Mouse (Mus musculus) hindbrain, embryonic 10.5 days (tissue): Measurements from ENCODE around the gene Csf3. TPM values are rescaled to one million over a fixed set of nuclear protein-coding genes. Genes with fewer than 3 reads are reported as not detected.
A peak's percentile ranks its signal among the peaks of the same experiment; 100 is the strongest.

Experiments used
- DNase-seq: peaks from one replicate; pipeline ENCODE4 v3.0.0-alpha.2; 2017; ENCODE audit warnings: low spot score
- H3K27ac ChIP-seq: fragments of 300-500 bp; sonication (generic); 2 replicates; pipeline ENCODE4 v1.5.1; 2016; ENCODE audit warnings: mild to moderate bottlenecking, moderate library complexity
- H3K27me3 ChIP-seq: fragments of 300-500 bp; sonication (generic); 2 replicates; pipeline ENCODE4 v1.6.1; 2016; ENCODE audit warnings: mild to moderate bottlenecking; ENCODE audit not compliant: poor library complexity, insufficient read depth, severe bottlenecking
- H3K36me3 ChIP-seq: fragments of 300-500 bp; sonication (generic); 2 replicates; pipeline ENCODE4 v1.6.1; 2016; ENCODE audit warnings: mild to moderate bottlenecking, moderate library complexity
- H3K4me1 ChIP-seq: fragments of 300-500 bp; sonication (generic); replicated peaks from 2 replicates; pipeline ENCODE4 v1.6.1; 2016; ENCODE audit warnings: mild to moderate bottlenecking
- H3K4me3 ChIP-seq: fragments of 300-500 bp; sonication (generic); 2 replicates; pipeline ENCODE4 v1.5.1; 2016; ENCODE audit warnings: mild to moderate bottlenecking, moderate library complexity
- H3K9me3 ChIP-seq: fragments of 300-500 bp; sonication (generic); 2 replicates; pipeline ENCODE4 v1.6.1; 2016; ENCODE audit warnings: mild to moderate bottlenecking, moderate library complexity
- WGBS: fragments of 180-500 bp; shearing (Covaris S2); methylation state at CpG from one replicate; pipeline ENCODE4 v1.1.7; 2016; 5-methylcytosine and 5-hydroxymethylcytosine counted together
- polyA plus RNA-seq: library from polyadenylated mRNA; unstranded; fragments of >200 nt; fragmentation: Nextera tagmentation; extraction: Ambion mirVana; gene quantifications from 2 replicates; pipeline ENCODE4 v1.2.1, GENCODE M21; 2016

Csf3 gene
- polyA plus RNA-seq, 1 experiment from 2014 or later = not detected

DNA sequence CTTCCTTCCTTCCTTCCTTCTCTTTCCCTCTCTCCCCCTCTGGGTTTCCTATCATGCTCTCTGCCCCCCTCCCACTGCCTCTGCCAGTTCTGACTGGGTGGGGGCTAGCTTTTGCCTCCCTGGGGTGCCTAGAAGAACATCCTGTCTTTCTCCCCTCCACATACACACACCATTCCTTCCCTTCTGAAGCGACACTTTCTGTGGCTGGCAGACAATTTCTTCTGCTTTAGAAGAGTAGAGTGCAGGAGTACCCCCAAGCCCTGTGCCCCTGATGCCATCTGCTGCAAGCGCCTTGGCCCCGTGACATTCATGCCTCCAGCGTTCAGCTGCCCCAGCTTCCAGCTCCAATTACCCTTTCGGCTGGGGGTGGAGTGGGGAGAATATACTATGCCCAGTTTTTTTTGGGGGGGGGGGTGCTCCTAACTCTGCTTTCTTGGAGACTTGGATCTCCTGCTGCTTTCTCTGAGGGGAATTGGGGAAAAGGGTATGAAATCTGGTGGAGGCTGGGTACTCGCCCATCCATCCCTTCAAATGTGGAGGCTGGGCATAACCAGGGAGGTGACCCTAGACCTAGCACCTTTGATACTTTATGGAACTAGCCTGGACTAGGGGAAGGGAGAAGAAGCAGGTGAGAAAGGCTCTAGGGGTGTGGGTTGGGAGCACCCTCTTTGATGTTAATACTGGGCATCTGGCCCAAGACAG lies 46.9 kb downstream of the Csf3 start:
- no peak for DNase-seq
- WGBS = 30% methylated on average over 6 of the region's 6 CpGs
- H3K4me3 ChIP-seq = peak overlapping the region; percentile 42
- no peaks in the 10 kb centered on the region for H3K36me3 ChIP-seq
- peaks cover 96% of the 10 kb centered on the region for H3K4me1 ChIP-seq
- H3K27ac ChIP-seq = peak overlapping the region; percentile 74
- H3K27me3 ChIP-seq = peaks cover 5% of the 10 kb centered on the region; the same call in 1 of the 2 replicates
- no peaks in the 10 kb centered on the region for H3K9me3 ChIP-seq

DNA sequence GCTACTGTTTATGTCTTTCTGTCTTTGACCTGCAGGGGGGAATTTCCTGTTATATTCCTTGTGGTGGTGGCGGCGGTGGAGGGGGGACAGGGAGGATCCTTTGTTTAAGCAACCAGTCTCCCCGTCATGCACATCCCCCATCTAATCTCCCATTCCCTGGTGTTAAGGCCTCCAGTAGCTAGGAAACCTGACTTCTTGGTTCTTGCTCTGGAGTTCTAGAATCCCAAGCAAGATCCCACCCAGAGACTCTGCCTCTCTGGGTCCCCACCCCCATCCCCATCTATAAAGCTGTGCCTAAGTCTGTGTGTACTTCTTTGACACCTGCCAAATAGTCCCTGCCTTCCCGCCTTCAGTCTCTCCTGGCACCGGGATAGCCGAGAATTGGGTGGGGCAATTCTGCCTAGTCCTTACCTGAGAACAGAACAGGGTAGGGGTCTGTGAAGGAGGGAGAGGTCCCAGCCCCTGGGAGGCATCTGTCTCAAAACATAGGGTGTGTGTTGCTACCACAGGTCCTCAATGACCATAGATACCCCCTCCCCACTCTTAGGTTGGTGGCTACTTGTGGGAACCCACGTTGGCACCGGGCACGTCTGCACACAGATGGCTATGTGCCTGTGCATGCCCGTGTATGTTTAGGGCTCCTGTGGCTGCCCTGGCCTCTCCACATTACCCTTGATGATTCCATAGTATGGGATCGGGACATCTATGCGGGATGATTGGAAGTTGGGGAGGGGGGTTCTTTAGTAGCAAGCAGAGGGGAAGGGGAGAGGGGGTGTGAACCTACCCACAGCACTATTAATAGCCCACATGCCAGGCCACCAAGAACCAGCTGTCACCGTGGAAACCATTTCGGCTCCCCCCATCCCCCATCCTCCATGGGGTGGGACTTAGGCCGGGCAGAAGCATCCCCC lies 47.7 kb downstream of the Csf3 start:
- peaks cover 7% of the 10 kb centered on the region; the same call in 1 of the 2 replicates for H3K36me3 ChIP-seq
- H3K27me3 ChIP-seq = peaks cover 5% of the 10 kb centered on the region; the same call in 1 of the 2 replicates
- peak overlapping the region; percentile 74 for H3K27ac ChIP-seq
- DNase-seq = no peak
- 25% methylated on average over 15 of the region's 15 CpGs for WGBS
- peak overlapping the region; percentile 42 for H3K4me3 ChIP-seq
- H3K9me3 ChIP-seq = no peaks in the 10 kb centered on the region
- peaks cover 94% of the 10 kb centered on the region for H3K4me1 ChIP-seq

DNA sequence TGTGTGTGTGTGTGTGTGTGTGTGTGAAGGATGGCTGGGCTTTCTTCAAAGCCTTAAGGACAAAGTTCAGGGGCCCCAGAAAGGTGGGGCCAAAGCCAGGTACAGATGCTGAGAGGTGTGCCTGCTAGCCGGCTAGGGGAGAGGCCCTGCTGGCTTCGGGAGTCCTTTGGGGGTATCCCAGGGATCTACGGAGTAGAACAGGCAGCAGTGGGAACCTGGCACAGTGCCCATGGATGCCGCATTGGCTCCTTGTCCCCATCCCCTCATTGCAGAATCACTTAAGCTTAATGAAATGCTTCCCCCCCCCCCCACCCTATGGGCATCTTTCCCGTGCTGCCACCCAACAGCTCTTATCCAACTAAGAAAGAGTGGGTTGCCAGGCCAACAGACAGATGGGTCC lies 48.7 kb downstream of the Csf3 start:
- WGBS = 44% methylated on average over 5 of the region's 5 CpGs
- H3K9me3 ChIP-seq = no peaks in the 10 kb centered on the region

DNA sequence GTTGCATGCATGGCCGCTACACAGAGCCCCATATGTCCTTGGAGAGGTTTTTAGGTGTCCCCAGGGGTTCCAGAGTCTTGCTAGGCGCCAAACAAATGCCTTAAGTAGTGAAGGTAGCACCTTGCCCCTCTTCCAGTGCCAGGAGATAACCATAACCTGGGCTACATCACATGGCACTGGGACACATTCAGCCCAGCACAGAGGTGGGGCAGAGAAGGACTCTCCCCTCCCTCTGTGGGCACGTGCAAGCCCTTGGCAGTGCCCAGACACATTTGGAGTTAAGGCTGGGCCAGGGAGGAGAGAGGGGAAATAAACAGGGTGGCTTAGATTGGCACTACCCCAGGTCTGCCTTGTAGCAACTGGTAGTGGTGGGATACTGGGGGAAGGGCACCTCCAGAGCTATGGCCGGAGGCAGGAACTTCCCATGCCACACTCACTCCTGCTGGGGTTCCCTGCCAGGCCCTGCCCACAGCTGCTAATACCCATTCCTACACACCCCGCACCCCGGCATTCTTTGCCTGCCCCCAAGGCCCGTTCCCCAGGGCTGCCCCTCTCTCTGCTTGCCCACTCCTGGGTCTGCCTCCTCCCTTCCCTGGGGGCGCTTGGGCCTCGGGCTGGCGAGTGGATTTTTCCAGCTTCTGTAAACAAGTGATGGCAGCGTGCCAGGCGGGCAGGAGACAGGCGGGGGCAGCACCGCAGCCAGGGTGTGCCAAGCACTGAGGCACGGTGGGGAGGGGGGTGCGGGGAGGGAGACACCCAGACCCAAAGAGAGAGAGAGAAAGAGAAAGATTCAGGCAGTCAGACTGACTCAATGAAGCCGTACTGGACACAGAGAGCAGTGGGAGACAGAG lies 49.5 kb downstream of the Csf3 start:
- 45% methylated on average over 17 of the region's 17 CpGs for WGBS
- H3K27ac ChIP-seq = peak overlapping the region; percentile 74
- H3K4me1 ChIP-seq = peaks cover 91% of the 10 kb centered on the region
- H3K9me3 ChIP-seq = no peaks in the 10 kb centered on the region
- peak overlapping the region; percentile 11; the same call in 1 of the 2 replicates for H3K4me3 ChIP-seq
- no peak for DNase-seq
- peaks cover 14% of the 10 kb centered on the region for H3K36me3 ChIP-seq
- peaks cover 5% of the 10 kb centered on the region; the same call in 1 of the 2 replicates for H3K27me3 ChIP-seq

More for the DNA sequence above, 48.7 kb downstream of the Csf3 start:
- no peak for DNase-seq
- H3K4me3 ChIP-seq = peak overlapping the region; percentile 42
- peaks cover 94% of the 10 kb centered on the region for H3K4me1 ChIP-seq
- peaks cover 14% of the 10 kb centered on the region for H3K36me3 ChIP-seq
- H3K27me3 ChIP-seq = peaks cover 5% of the 10 kb centered on the region; the same call in 1 of the 2 replicates
- H3K27ac ChIP-seq = peak overlapping the region; percentile 74

DNA sequence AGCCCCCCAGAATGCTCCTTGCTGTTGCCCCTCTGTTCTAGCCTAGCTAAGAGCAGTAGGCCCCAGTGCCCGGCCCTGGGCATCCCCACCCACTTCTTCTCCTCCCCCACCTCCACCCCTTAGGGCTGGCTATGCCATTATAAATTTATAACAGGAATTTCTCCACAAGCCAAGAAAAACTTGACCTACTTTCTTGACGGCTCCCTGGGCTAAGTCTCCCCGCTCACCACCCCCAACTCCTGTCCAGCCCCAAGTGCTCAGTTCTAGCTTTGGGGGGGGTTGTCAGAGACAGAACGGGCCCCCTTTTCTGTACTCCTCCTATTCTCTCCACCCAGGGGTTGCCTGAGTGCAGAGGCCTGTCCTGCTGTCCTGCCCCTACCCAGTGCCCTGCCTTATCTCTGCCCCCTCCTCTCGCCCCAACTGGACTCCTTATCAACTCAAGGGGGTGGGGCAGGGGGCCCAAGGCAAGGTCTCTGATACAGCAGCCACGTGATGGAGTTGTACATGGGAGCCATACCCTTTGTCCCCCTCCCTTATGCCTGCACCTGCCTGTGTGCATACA lies 50.2 kb downstream of the Csf3 start:
- Histone ChIP-seq H3K4me1 (peaks cover 88% of the 10 kb centered on the region), H3K27me3 (peaks cover 2% of the 10 kb centered on the region; the same call in 1 of the 2 replicates), H3K9me3 (no peaks in the 10 kb centered on the region), H3K36me3 (peaks cover 14% of the 10 kb centered on the region), H3K27ac (peak overlapping the region; percentile 74), H3K4me3 (peak overlapping the region; percentile 11; the same call in 1 of the 2 replicates)
- WGBS = 41% methylated on average over 6 of the region's 6 CpGs
- no peak for DNase-seq

DNA sequence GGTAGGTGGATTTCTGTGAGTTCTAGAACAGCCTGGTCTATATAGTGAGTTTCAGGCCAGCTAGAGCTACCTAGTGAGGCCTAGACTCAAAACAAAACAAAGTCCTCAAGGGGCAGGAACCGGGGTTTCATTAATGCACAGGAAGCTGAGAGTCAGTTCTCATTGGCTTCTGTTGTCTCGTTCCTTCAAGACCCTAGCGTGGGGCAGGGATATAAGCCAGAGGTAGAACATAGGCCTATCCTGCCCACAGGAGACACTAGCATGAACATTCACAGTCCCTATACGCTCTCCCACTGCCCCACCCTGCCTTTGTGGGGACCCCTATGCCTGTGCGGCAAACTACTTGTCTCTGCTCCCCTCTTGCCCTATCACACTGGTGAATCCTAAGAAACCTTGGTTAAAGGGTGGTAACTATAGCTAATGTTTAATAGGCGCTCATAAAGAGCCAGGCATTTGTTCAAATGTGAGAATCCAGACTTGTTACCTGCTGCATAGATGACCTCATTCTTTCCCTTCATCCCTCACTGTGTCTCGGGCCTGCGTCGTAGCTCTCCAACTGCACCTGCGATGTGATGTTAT lies 51.6 kb downstream of the Csf3 start:
- peaks cover 25% of the 10 kb centered on the region for H3K36me3 ChIP-seq
- no peaks in the 10 kb centered on the region for H3K27me3 ChIP-seq
- H3K4me1 ChIP-seq = peaks cover 74% of the 10 kb centered on the region
- H3K4me3 ChIP-seq = 0 out of 2 replicates have a peak overlapping the region, but pooled peaks have one; percentile 3
- peak overlapping the region; percentile 24; the same call in 1 of the 2 replicates for H3K27ac ChIP-seq
- DNase-seq = no peak
- 90% methylated on average over 10 of the region's 10 CpGs for WGBS
- no peaks in the 10 kb centered on the region for H3K9me3 ChIP-seq

Other genes with a start within 250 kb of the Csf3 start
- 0.07 and 0.11 TPM in 2 replicates for gene Ikzf3, start 155.2 kb upstream of the Csf3 start, polyA plus RNA-seq
- gene Zpbp2, start 150.2 kb upstream of the Csf3 start, polyA plus RNA-seq = 0.14 and 0.37 TPM in 2 replicates
- 59.4 and 66.2 TPM in 2 replicates for gene Ormdl3, start 113.9 kb upstream of the Csf3 start, polyA plus RNA-seq
- not detected in 2 replicates for gene Lrrc3c, start 103.0 kb upstream of the Csf3 start, polyA plus RNA-seq
- 1.3 and 1.4 TPM in 2 replicates for gene Gm12355, start 75.6 kb upstream of the Csf3 start, polyA plus RNA-seq
- not detected in 2 replicates for gene Gsdma3, start 74.9 kb upstream of the Csf3 start, polyA plus RNA-seq
- gene Gsdma2, start 54.5 kb upstream of the Csf3 start, polyA plus RNA-seq = not detected in 2 replicates
- gene Gsdma, start 36.9 kb upstream of the Csf3 start, polyA plus RNA-seq = 0.09 TPM in 1 of 2 replicates, not detected in the other
- 251 and 281 TPM in 2 replicates for gene Psmd3, start 18.7 kb upstream of the Csf3 start, polyA plus RNA-seq
- 76.9 and 83.6 TPM in 2 replicates for gene Med24, start 28.2 kb downstream of the Csf3 start, polyA plus RNA-seq
- gene Thra, start 39.4 kb downstream of the Csf3 start, polyA plus RNA-seq = 12.8 and 22.2 TPM in 2 replicates
- 1.2 and 1.5 TPM in 2 replicates for gene Nr1d1, start 74.1 kb downstream of the Csf3 start, polyA plus RNA-seq
- gene Msl1, start 94.3 kb downstream of the Csf3 start, polyA plus RNA-seq = 24.4 and 25.2 TPM in 2 replicates
- 49.5 and 55.9 TPM in 2 replicates for gene Casc3, start 103.6 kb downstream of the Csf3 start, polyA plus RNA-seq
- 1.1 and 2.2 TPM in 2 replicates for gene Rapgefl1, start 135.5 kb downstream of the Csf3 start, polyA plus RNA-seq
- 4.6 and 4.7 TPM in 2 replicates for gene Wipf2, start 162.4 kb downstream of the Csf3 start, polyA plus RNA-seq
- gene Cdc6, start 206.5 kb downstream of the Csf3 start, polyA plus RNA-seq = 45.3 and 63.7 TPM in 2 replicates
- gene Rara, start 226.6 kb downstream of the Csf3 start, polyA plus RNA-seq = 28.4 and 53.7 TPM in 2 replicates